28 mouse cellular contexts compared by ENCODE assay signal in genomic region chr12:86466180-86466579, GRCm38 (mm10).
DNase-seq lines count a peak whose midpoint lies in the region; ATAC-seq lines count a peak whose summit lies in the region.
"Had no signal": no experiment of that assay in that cellular context is flagged by ENCODE, and none has a peak within 500 bp of the region (broad histone marks: within the 10 kb centered on the region; RNA-seq: fewer than 3 reads in every experiment).

No protein-coding gene starts in this region.

- WGBS in embryonic facial prominence, embryonic 14.5 days = 46% methylated on average over 4 of the region's 4 CpGs
- 54% methylated on average over 4 of the region's 4 CpGs for WGBS in embryonic facial prominence, embryonic 10.5 days

- no peak overlapping the region for H3K27ac ChIP-seq in embryonic facial prominence, embryonic 14.5 days (replicated peaks; ENCODE audit: low read depth, low read length)
- no peak overlapping the region for H3K27ac ChIP-seq in embryonic facial prominence, embryonic 10.5 days (replicated peaks)
- H3K27ac ChIP-seq: embryonic facial prominence, embryonic 15.5 days; gastrocnemius, adult 2 months; hindbrain, embryonic 14.5 days; hindbrain, postnatal 0 days had no signal

- H3K4me2 ChIP-seq in embryonic facial prominence, embryonic 14.5 days (ENCODE audit: low read depth, low read length) = no peak overlapping the region
- H3K4me2 ChIP-seq: embryonic facial prominence, embryonic 15.5 days; heart, embryonic 12.5 days; hindbrain, embryonic 14.5 days had no signal

- H3K4me3 ChIP-seq in embryonic facial prominence, embryonic 14.5 days (ENCODE audit: low read depth, low read length) = no peak overlapping the region
- H3K4me3 ChIP-seq in embryonic facial prominence, embryonic 10.5 days = no peak overlapping the region
- H3K4me3 ChIP-seq: embryonic facial prominence, embryonic 15.5 days; gastrocnemius, adult 2 months; heart, embryonic 12.5 days had no signal

- intact Hi-C loops in left cerebral cortex, postnatal 14 days (cut with DNase I) = no loop called here

- H3K4me1 ChIP-seq in embryonic facial prominence, embryonic 14.5 days (ENCODE audit: control insufficient read depth, insufficient read depth, low read length) = no peaks in the 10 kb centered on the region
- peaks cover 5% of the 10 kb centered on the region for H3K4me1 ChIP-seq in embryonic facial prominence, embryonic 10.5 days
- H3K4me1 ChIP-seq: embryonic facial prominence, embryonic 15.5 days had no signal

- ATAC-seq in embryonic facial prominence, embryonic 14.5 days (ENCODE audit: low read depth) = no peak
- ATAC-seq: forebrain, embryonic 14.5 days; forebrain, postnatal 0 days; hindbrain, postnatal 0 days; inflammation-experienced regulatory T-cells, adult 6 months; intestine, embryonic 16.5 days had no signal

- H3K27me3 ChIP-seq in embryonic facial prominence, embryonic 14.5 days (replicated peaks; ENCODE audit: control insufficient read depth, insufficient read depth, low read length) = no peaks in the 10 kb centered on the region
- peaks cover 11% of the 10 kb centered on the region for H3K27me3 ChIP-seq in embryonic facial prominence, embryonic 10.5 days (replicated peaks; ENCODE audit: low read depth, poor library complexity, severe bottlenecking)
- H3K27me3 ChIP-seq: embryonic facial prominence, embryonic 15.5 days had no signal

- H3K36me3 ChIP-seq in embryonic facial prominence, embryonic 14.5 days (ENCODE audit: control insufficient read depth, insufficient read depth, low read length) = no peaks in the 10 kb centered on the region
- no peaks in the 10 kb centered on the region for H3K36me3 ChIP-seq in embryonic facial prominence, embryonic 10.5 days (replicated peaks)
- H3K36me3 ChIP-seq: embryonic facial prominence, embryonic 15.5 days; G1E had no signal

- peak; percentile 24 for DNase-seq in embryonic facial prominence, embryonic 14.5 days (ENCODE audit: low spot score)
- DNase-seq in embryonic facial prominence, embryonic 10.5 days (ENCODE audit: low spot score) = no peak
- peak; percentile 21 for DNase-seq in kidney, postnatal 10 days
- DNase-seq in kidney, adult 11 months = no peak
- DNase-seq in R1 (ENCODE audit: low read depth, low spot score) = peak; percentile 99
- no peak for DNase-seq in left cerebral cortex, postnatal 14 days (ENCODE audit: low spot score in 2 of 2)
- no peak for DNase-seq in thymus, postnatal 36 days
- no peak for DNase-seq in testis, postnatal 10 days (ENCODE audit: low spot score)
- DNase-seq: adrenal gland, postnatal 10 days; adrenal gland, postnatal 36 days; cerebellum, adult 18-20 months; cerebellum, adult 9-10 months; cerebellum, postnatal 25 days; embryo, embryonic 11 days; forebrain, postnatal 0 days; gastrocnemius, adult 2 months; gastrocnemius, postnatal 14 days; heart, adult 11 months; heart, postnatal 14 days; heart, postnatal 4 days had no signal

- no peak overlapping the region for H3K9ac ChIP-seq in embryonic facial prominence, embryonic 14.5 days (ENCODE audit: low read depth, low read length)
- H3K9ac ChIP-seq: embryonic facial prominence, embryonic 15.5 days; forebrain, postnatal 0 days; heart, embryonic 12.5 days; hindbrain, embryonic 14.5 days had no signal

- no peaks in the 10 kb centered on the region for H3K9me3 ChIP-seq in embryonic facial prominence, embryonic 14.5 days (ENCODE audit: control insufficient read depth, low read length)
- no peaks in the 10 kb centered on the region for H3K9me3 ChIP-seq in embryonic facial prominence, embryonic 10.5 days
- H3K9me3 ChIP-seq: embryonic facial prominence, embryonic 15.5 days; G1E; heart, embryonic 12.5 days had no signal

Comparison
In these comparisons a context has a peak if more than half of its experiments do, and no peak if none do; other contexts are left out.
1. DNase-seq: peak in embryonic facial prominence, embryonic 14.5 days (single experiment), kidney, postnatal 10 days (single experiment) and R1 (single experiment); none in embryonic facial prominence, embryonic 10.5 days (single experiment), kidney, adult 11 months (single experiment), left cerebral cortex, postnatal 14 days (0 of 2), thymus, postnatal 36 days (0 of 2) and testis, postnatal 10 days (single experiment).